Comparison of ENCODE assay signal across 12 mouse cellular contexts in the genomic region with DNA sequence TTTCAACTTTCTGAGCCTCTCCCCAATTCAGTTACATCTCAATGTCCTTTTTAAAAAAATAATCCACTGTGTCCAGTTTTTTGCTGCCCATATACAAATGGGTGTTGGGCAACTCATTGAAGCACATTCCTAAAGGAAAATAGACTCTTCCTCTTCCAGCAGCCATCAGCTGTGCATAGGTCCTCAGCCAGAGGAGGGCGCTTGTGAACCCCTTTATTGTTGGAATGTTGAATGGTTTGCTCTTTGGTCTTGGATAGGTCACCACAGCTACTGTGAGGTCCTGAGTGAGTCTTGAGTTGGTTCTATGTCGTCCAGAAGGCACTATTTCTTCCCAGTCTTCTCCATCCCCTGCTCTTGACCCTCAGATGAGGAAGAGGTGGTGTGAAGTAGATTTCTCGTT. TPM values are rescaled to one million over a fixed set of nuclear protein-coding genes. Genes with fewer than 3 reads are reported as not detected.
DNase-seq lines count a peak whose midpoint lies in the region; ATAC-seq and TF ChIP-seq lines count a peak whose summit lies in the region.
"Had no signal": no experiment of that assay in that cellular context is flagged by ENCODE, and none has a peak within 500 bp of the region (broad histone marks: within the 10 kb centered on the region; RNA-seq: fewer than 3 reads in every experiment).

No protein-coding gene starts in this region.

- H3K9me3 ChIP-seq in kidney, embryonic 16.5 days (ENCODE audit: low read length) = no peaks in the 10 kb centered on the region
- no peaks in the 10 kb centered on the region for H3K9me3 ChIP-seq in E14TG2a.4 (ENCODE audit: low read length)
- H3K9me3 ChIP-seq in MEL (replicated peaks; ENCODE audit: insufficient read depth, low read length) = no peaks in the 10 kb centered on the region
- no peaks in the 10 kb centered on the region for H3K9me3 ChIP-seq in hindbrain, embryonic 16.5 days (ENCODE audit: control insufficient read depth, low read length)
- H3K9me3 ChIP-seq: hindbrain, embryonic 10.5 days; megakaryocyte, embryonic 14.5 days; stomach, embryonic 15.5 days had no signal

- no peak overlapping the region for H3K4me3 ChIP-seq in kidney, embryonic 16.5 days (ENCODE audit: low read length)
- no peak overlapping the region for H3K4me3 ChIP-seq in E14TG2a.4 (replicated peaks; ENCODE audit: low read length)
- H3K4me3 ChIP-seq in MEL (ENCODE audit: control insufficient read depth in 1 of 2, insufficient read depth in 1 of 2, low read depth in 2 of 2, low read length in 2 of 2) = no peak overlapping the region
- no peak overlapping the region for H3K4me3 ChIP-seq in hindbrain, embryonic 16.5 days (ENCODE audit: low read length)
- H3K4me3 ChIP-seq: hindbrain, embryonic 10.5 days; megakaryocyte, embryonic 14.5 days; stomach, embryonic 15.5 days had no signal

- H3K4me2 ChIP-seq in kidney, embryonic 16.5 days (replicated peaks; ENCODE audit: low read depth, low read length) = no peak overlapping the region
- no peak overlapping the region for H3K4me2 ChIP-seq in hindbrain, embryonic 16.5 days (ENCODE audit: low read length)
- H3K4me2 ChIP-seq: stomach, embryonic 15.5 days had no signal

- no peak for TF ChIP-seq POLR2A in MEL (IDR thresholded peaks at IDR 0.05; ENCODE audit: control insufficient read depth in 1 of 2, insufficient read depth in 1 of 2, low read depth in 1 of 2, low read length in 2 of 2, poor library complexity in 1 of 2)

- H3K9ac ChIP-seq in kidney, embryonic 16.5 days (replicated peaks; ENCODE audit: low read length) = no peak overlapping the region
- no peak overlapping the region for H3K9ac ChIP-seq in MEL (ENCODE audit: control insufficient read depth, low read depth, low read length, poor library complexity, severe bottlenecking)
- no peak overlapping the region for H3K9ac ChIP-seq in hindbrain, embryonic 16.5 days (ENCODE audit: low read depth, low read length)
- H3K9ac ChIP-seq: stomach, embryonic 15.5 days had no signal

- H3K79me2 ChIP-seq in MEL (ENCODE audit: control insufficient read depth, insufficient read depth, low read length, poor library complexity) = peaks cover 8% of the 10 kb centered on the region

- peak; percentile 35 for DNase-seq in kidney, adult 18-20 months
- DNase-seq in MEL (ENCODE audit: low read depth, low spot score) = no peak
- peak; percentile 51 to 71 for DNase-seq in kidney, postnatal 25 days
- no peak for DNase-seq in spleen, adult 12 weeks (ENCODE audit: low spot score)
- DNase-seq in heart, adult 8-10 months (ENCODE audit: low spot score) = no peak
- DNase-seq: left cerebral cortex, postnatal 4 days had no signal

- H3K36me3 ChIP-seq in kidney, embryonic 16.5 days (ENCODE audit: insufficient read depth, low read length) = peaks cover 5% of the 10 kb centered on the region; the same call in 1 of the 2 replicates
- H3K36me3 ChIP-seq in E14TG2a.4 (ENCODE audit: insufficient read depth, low read length) = peaks cover 15% of the 10 kb centered on the region
- peaks cover 10 to 23% of the 10 kb centered on the region in 2 experiments for H3K36me3 ChIP-seq in MEL (ENCODE audit: control insufficient read depth in 1 of 2, insufficient read depth in 2 of 2, low read length in 2 of 2)
- H3K36me3 ChIP-seq in hindbrain, embryonic 16.5 days (ENCODE audit: control insufficient read depth, insufficient read depth, low read length) = no peaks in the 10 kb centered on the region

- H3K27me3 ChIP-seq in kidney, embryonic 16.5 days (ENCODE audit: insufficient read depth, low read length) = no peaks in the 10 kb centered on the region
- H3K27me3 ChIP-seq in E14TG2a.4 (ENCODE audit: insufficient read depth, low read length) (no peaks in the 10 kb centered on the region), MEL (ENCODE audit: control insufficient read depth in 1 of 2, insufficient read depth in 2 of 2, low read length in 2 of 2) (no peaks in the 10 kb centered on the region)
- H3K27me3 ChIP-seq in hindbrain, embryonic 16.5 days (replicated peaks; ENCODE audit: control insufficient read depth, insufficient read depth, low read length) = no peaks in the 10 kb centered on the region
- H3K27me3 ChIP-seq: megakaryocyte, embryonic 14.5 days; stomach, embryonic 15.5 days had no signal

- no peak for ATAC-seq in kidney, embryonic 16.5 days (ENCODE audit: low FRiP score, low TSS enrichment)
- ATAC-seq in hindbrain, embryonic 16.5 days = no peak

- peak; percentile 21 for TF ChIP-seq RAD21 in MEL (IDR thresholded peaks at IDR 0.05; ENCODE audit: low read depth, low read length)

- 63% methylated on average over 3 of the region's 3 CpGs for WGBS in kidney, embryonic 16.5 days
- 79% methylated on average over 3 of the region's 3 CpGs for WGBS in hindbrain, embryonic 16.5 days

- TF ChIP-seq EP300 in MEL (IDR thresholded peaks at IDR 0.05; ENCODE audit: low read depth in 1 of 2, low read length in 2 of 2) = no peak

- no peak overlapping the region for H3K27ac ChIP-seq in kidney, embryonic 16.5 days (ENCODE audit: low read length)
- no peak overlapping the region for H3K27ac ChIP-seq in MEL (ENCODE audit: control insufficient read depth, low read depth, low read length)
- no peak overlapping the region for H3K27ac ChIP-seq in hindbrain, embryonic 16.5 days (ENCODE audit: low read depth, low read length)
- H3K27ac ChIP-seq: hindbrain, embryonic 10.5 days; stomach, embryonic 15.5 days had no signal

- no peaks in the 10 kb centered on the region for H3K4me1 ChIP-seq in kidney, embryonic 16.5 days (ENCODE audit: insufficient read depth, low read length)
- H3K4me1 ChIP-seq in E14TG2a.4 (replicated peaks; ENCODE audit: low read depth, low read length) = no peaks in the 10 kb centered on the region
- H3K4me1 ChIP-seq in MEL (ENCODE audit: control insufficient read depth in 1 of 2, insufficient read depth in 2 of 2, low read length in 2 of 2) = no peaks in the 10 kb centered on the region; a peak in 2 of 4 replicates
- H3K4me1 ChIP-seq in hindbrain, embryonic 16.5 days (ENCODE audit: control insufficient read depth, insufficient read depth, low read depth, low read length) = no peaks in the 10 kb centered on the region
- H3K4me1 ChIP-seq: hindbrain, embryonic 10.5 days; stomach, embryonic 15.5 days had no signal

- peak; percentile 39 for TF ChIP-seq CTCF in E14TG2a.4 (conservative IDR thresholded peaks at IDR 0.05; ENCODE audit: low read length)
- TF ChIP-seq CTCF in MEL (IDR thresholded peaks at IDR 0.05 in 2 of 3, conservative IDR thresholded peaks at IDR 0.05 in 1 of 3; ENCODE audit: control insufficient read depth in 1 of 3, insufficient read depth in 1 of 3, low read depth in 2 of 3, low read length in 3 of 3, poor library complexity in 1 of 3, severe bottlenecking in 1 of 3) = peak; percentile 42 to 56 (median 54)

TF ChIP-seq in MEL, 35 proteins besides CTCF, POLR2A, EP300 and RAD21:
- TF ChIP-seq ZMIZ1 (IDR thresholded peaks at IDR 0.05; ENCODE audit: low read depth, low read length) (0 out of 2 replicates have a peak, but pooled peaks have one; percentile 6), MAFK (IDR thresholded peaks at IDR 0.05; ENCODE audit: borderline replicate concordance, low read depth, low read length) (no peak), SMC3 (IDR thresholded peaks at IDR 0.05; ENCODE audit: low read depth, low read length) (peak; percentile 48)

RNA-seq across cellular contexts. Expression of a gene that starts 54.2 kb away (rescaled TPM):
- 61.2 and 72.9 TPM in 2 replicates for polyA plus RNA-seq in kidney, embryonic 16.5 days (2015; fragmentation: Nextera tagmentation; extraction: Ambion mirVana)
- total RNA-seq in MEL (2012; rRNA removed) = 56.1 and 61.5 TPM in 2 replicates
- polyA plus RNA-seq in MEL (2012; ENCODE audit: insufficient read depth in 1 of 2, insufficient read length in 2 of 2, low read depth in 1 of 2, low replicate concordance in 2 of 2, missing spikeins in 1 of 2) = 10 to 100 TPM in 1 of 2 experiments, not detected in 1; 60.6 TPM
- polyA plus RNA-seq in hindbrain, embryonic 16.5 days (2015; fragmentation: Nextera tagmentation; extraction: Ambion mirVana) = 36.4 and 52.7 TPM in 2 replicates
- 10 to 100 TPM; 27.8 to 37.4 (median 29.4) TPM for total RNA-seq in heart, adult 8-10 months (2022)

Comparison
In these comparisons a context has a peak if more than half of its experiments do, and no peak if none do; other contexts are left out.
1. DNase-seq: peak in kidney, adult 18-20 months (single experiment) and kidney, postnatal 25 days (2 of 2); none in MEL (single experiment), spleen, adult 12 weeks (single experiment) and heart, adult 8-10 months (single experiment).